Mouse (Mus musculus): ENCODE data around the gene Rgs7. TPM values are rescaled to one million over a fixed set of nuclear protein-coding genes. Genes with fewer than 3 reads are reported as not detected.

Rgs7 gene
- polyA plus RNA-seq (2015; fragmentation: Nextera tagmentation; extraction: Ambion mirVana) = 0.96 and 1.2 TPM in 2 replicates

DNA sequence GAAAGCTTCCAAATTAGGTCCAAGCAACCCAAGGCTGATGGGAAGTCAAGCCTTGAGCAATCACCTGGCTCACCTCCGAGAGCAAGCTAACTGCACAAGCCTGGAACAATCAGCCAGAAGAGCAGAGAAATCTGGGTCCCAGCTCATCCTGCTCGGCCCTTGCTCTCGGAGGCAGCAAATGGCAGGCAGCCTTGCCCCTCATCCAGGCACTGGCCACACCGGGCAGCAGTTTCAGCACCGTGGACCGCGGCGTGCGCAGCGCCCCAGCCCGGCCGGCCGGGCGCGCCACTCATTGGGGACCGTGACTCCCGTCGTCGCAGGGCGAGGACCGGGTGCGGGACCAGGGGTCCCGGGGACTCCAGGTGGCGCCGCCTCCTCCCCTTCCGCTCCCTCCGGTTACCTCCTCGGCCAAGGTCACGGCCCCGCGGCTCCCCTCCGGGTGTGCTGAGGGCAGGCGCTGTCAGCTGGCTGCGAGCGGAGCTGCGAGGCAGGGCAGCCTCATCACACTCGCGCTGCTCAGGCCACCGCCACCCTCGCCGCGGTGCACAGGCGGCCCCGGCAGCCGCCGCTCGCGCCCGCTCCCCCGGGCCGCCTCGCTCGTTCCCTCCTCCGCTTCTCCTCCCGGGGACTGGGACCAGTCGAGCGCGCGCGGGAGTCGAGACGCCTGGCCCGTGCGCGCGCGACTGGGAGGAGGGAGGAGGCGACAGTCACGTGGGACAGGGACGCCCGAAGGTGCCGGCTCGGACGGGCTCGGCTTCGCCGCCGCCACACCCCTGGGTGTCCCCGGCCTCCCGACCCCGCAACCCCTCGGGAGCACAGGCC lies at the start of gene Rgs7:
Gene Rgs7 (minus strand): TSS at position 640 of the 822 bp plus-strand sequence.
- Histone ChIP-seq H3K27ac (replicated peaks) (no peak within 1 kb of the TSS), H3K9ac (ENCODE audit: low read length) (peak within 1 kb of the TSS; percentile 38; the same call in 1 of the 2 replicates)

GRCm38 (mm10) chr1:175540700-175541099 lies 48.4 kb upstream of the Rgs7 start:
- no peak for TF ChIP-seq CTCF (IDR thresholded peaks at IDR 0.05; ENCODE audit: low read depth)
- TF ChIP-seq EP300 (optimal IDR thresholded peaks at IDR 0.05) = no peak
- no peaks in the 10 kb centered on the region for H3K9me3 ChIP-seq (ENCODE audit: control insufficient read depth, low read length)
- H3K27me3 ChIP-seq (ENCODE audit: control insufficient read depth, insufficient read depth, low read length) = no peaks in the 10 kb centered on the region
- H3K4me1 ChIP-seq (replicated peaks; ENCODE audit: control insufficient read depth, insufficient read depth) = no peaks in the 10 kb centered on the region
- no peaks in the 10 kb centered on the region for H3K36me3 ChIP-seq (ENCODE audit: control insufficient read depth, insufficient read depth, low read length)
- 87% methylated on average over 5 of the region's 5 CpGs for WGBS
- H3K9ac ChIP-seq (ENCODE audit: low read length) = no peak overlapping the region
- H3K27ac ChIP-seq (replicated peaks) = no peak overlapping the region
- DNase-seq (ENCODE audit: low spot score) (no peak), ATAC-seq (ENCODE audit: low FRiP score, low TSS enrichment) (no peak)
- H3K4me2 ChIP-seq (replicated peaks; ENCODE audit: low read depth) = no peak overlapping the region
- H3K4me3 ChIP-seq (ENCODE audit: low read depth, low read length) = no peak overlapping the region

More for the DNA sequence above, at the start of gene Rgs7:
- DNase-seq (ENCODE audit: low spot score) = peak; percentile 79
- no peaks in the 10 kb centered on the region for H3K4me1 ChIP-seq (replicated peaks; ENCODE audit: control insufficient read depth, insufficient read depth)
- H3K36me3 ChIP-seq (ENCODE audit: control insufficient read depth, insufficient read depth, low read length) = no peaks in the 10 kb centered on the region
- peak; percentile 86 for ATAC-seq (ENCODE audit: low FRiP score, low TSS enrichment)
- 1% methylated on average over 42 of the region's 82 CpGs for WGBS
- H3K27me3 ChIP-seq (ENCODE audit: control insufficient read depth, insufficient read depth, low read length) = no peaks in the 10 kb centered on the region
- H3K4me2 ChIP-seq (replicated peaks; ENCODE audit: low read depth) = peak within 1 kb of the TSS; percentile 94
- TF ChIP-seq EP300 (optimal IDR thresholded peaks at IDR 0.05) (no peak), CTCF (IDR thresholded peaks at IDR 0.05; ENCODE audit: low read depth) (peak; percentile 42; the same call in 1 of the 2 replicates)
- H3K9me3 ChIP-seq (ENCODE audit: control insufficient read depth, low read length) = no peaks in the 10 kb centered on the region
- peak within 1 kb of the TSS; percentile 57 for H3K4me3 ChIP-seq (ENCODE audit: low read depth, low read length)

DNA sequence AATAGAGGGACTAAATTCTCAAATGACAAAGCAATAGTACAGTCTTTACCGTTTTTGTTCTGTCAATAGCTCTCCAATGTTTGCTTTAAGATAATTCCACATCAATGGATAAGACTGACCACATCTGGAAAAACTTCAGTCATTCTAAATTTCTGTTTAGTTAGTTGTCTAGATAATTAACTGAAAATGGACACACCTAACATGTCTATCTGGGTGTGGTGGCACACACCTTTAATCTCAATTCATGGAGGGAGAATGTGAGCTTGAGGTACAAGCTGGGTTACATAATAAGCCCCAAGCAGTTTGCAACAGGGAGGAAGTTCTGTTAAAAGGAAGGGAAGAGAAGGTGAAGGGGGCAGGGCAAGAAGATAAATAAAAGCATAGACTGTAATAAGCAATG lies 45.0 kb upstream of the Rgs7 start:
- Histone ChIP-seq H3K4me3 (ENCODE audit: low read depth, low read length) (no peak overlapping the region), H3K9me3 (ENCODE audit: control insufficient read depth, low read length) (no peaks in the 10 kb centered on the region), H3K27me3 (ENCODE audit: control insufficient read depth, insufficient read depth, low read length) (no peaks in the 10 kb centered on the region), H3K4me1 (replicated peaks; ENCODE audit: control insufficient read depth, insufficient read depth) (no peaks in the 10 kb centered on the region), H3K27ac (replicated peaks) (no peak overlapping the region), H3K4me2 (replicated peaks; ENCODE audit: low read depth) (no peak overlapping the region), H3K36me3 (ENCODE audit: control insufficient read depth, insufficient read depth, low read length) (no peaks in the 10 kb centered on the region), H3K9ac (ENCODE audit: low read length) (no peak overlapping the region)
- 10% methylated on average over 1 of the region's 1 CpGs for WGBS
- DNase-seq (ENCODE audit: low spot score) = no peak
- peak; percentile 54; the same call in 1 of the 2 replicates for ATAC-seq (ENCODE audit: low FRiP score, low TSS enrichment)
- TF ChIP-seq EP300 (optimal IDR thresholded peaks at IDR 0.05) = no peak

GRCm38 (mm10) chr1:175529858-175530257 lies 37.6 kb upstream of the Rgs7 start:
- Histone ChIP-seq H3K36me3 (ENCODE audit: control insufficient read depth, insufficient read depth, low read length) (no peaks in the 10 kb centered on the region), H3K9ac (ENCODE audit: low read length) (no peak overlapping the region), H3K4me2 (replicated peaks; ENCODE audit: low read depth) (no peak overlapping the region), H3K4me3 (ENCODE audit: low read depth, low read length) (no peak overlapping the region), H3K27ac (replicated peaks) (no peak overlapping the region), H3K9me3 (ENCODE audit: control insufficient read depth, low read length) (no peaks in the 10 kb centered on the region), H3K4me1 (replicated peaks; ENCODE audit: control insufficient read depth, insufficient read depth) (no peaks in the 10 kb centered on the region), H3K27me3 (ENCODE audit: control insufficient read depth, insufficient read depth, low read length) (no peaks in the 10 kb centered on the region)
- ATAC-seq (ENCODE audit: low FRiP score, low TSS enrichment) (no peak), DNase-seq (ENCODE audit: low spot score) (no peak)
- TF ChIP-seq EP300 (optimal IDR thresholded peaks at IDR 0.05) (no peak), CTCF (IDR thresholded peaks at IDR 0.05; ENCODE audit: low read depth) (no peak)
- WGBS = 30% methylated on average over 1 of the region's 1 CpGs

GRCm38 (mm10) chr1:175524626-175525294 lies 32.5 kb upstream of the Rgs7 start:
- DNase-seq (ENCODE audit: low spot score) (no peak), ATAC-seq (ENCODE audit: low FRiP score, low TSS enrichment) (no peak)
- Histone ChIP-seq H3K27ac (replicated peaks) (no peak overlapping the region), H3K4me1 (replicated peaks; ENCODE audit: control insufficient read depth, insufficient read depth) (no peaks in the 10 kb centered on the region), H3K4me3 (ENCODE audit: low read depth, low read length) (no peak overlapping the region), H3K36me3 (ENCODE audit: control insufficient read depth, insufficient read depth, low read length) (no peaks in the 10 kb centered on the region), H3K9ac (ENCODE audit: low read length) (no peak overlapping the region), H3K27me3 (ENCODE audit: control insufficient read depth, insufficient read depth, low read length) (no peaks in the 10 kb centered on the region), H3K9me3 (ENCODE audit: control insufficient read depth, low read length) (no peaks in the 10 kb centered on the region), H3K4me2 (replicated peaks; ENCODE audit: low read depth) (no peak overlapping the region)
- 57% methylated on average over 3 of the region's 3 CpGs for whole genome bisulfite sequencing
- TF ChIP-seq EP300 (optimal IDR thresholded peaks at IDR 0.05) (no peak), CTCF (IDR thresholded peaks at IDR 0.05; ENCODE audit: low read depth) (no peak)

DNA sequence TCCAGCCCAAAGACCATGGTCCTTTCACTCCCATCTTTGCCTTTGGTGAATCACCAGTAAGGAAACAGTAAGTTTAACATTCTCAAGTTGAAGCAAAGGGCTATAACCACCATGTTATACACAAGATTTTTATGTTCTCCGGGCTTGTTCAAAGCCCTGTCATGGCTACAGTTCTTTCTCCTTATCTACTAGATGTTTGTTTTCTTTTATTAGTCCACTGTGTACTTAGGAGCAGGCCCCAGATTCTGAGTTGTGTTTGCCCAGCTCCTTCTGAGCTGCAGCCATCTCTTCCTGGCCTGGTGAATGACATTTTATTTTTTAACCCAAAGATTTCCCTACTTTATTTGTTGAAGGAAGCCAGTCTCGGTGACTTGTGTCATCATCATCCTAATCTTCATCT lies 31.3 kb upstream of the Rgs7 start:
- WGBS = 46% methylated on average over 2 of the region's 2 CpGs
- DNase-seq (ENCODE audit: low spot score) = peak; percentile 21
- peak; percentile 78 for ATAC-seq (ENCODE audit: low FRiP score, low TSS enrichment)

More for the DNA sequence above, 31.3 kb upstream of the Rgs7 start:
- H3K4me3 ChIP-seq (ENCODE audit: low read depth, low read length) = no peak overlapping the region
- H3K4me1 ChIP-seq (replicated peaks; ENCODE audit: control insufficient read depth, insufficient read depth) = no peaks in the 10 kb centered on the region
- H3K27ac ChIP-seq (replicated peaks) = no peak overlapping the region
- H3K9ac ChIP-seq (ENCODE audit: low read length) = no peak overlapping the region
- no peaks in the 10 kb centered on the region for H3K36me3 ChIP-seq (ENCODE audit: control insufficient read depth, insufficient read depth, low read length)
- H3K4me2 ChIP-seq (replicated peaks; ENCODE audit: low read depth) = no peak overlapping the region
- TF ChIP-seq CTCF (IDR thresholded peaks at IDR 0.05; ENCODE audit: low read depth) (no peak), EP300 (optimal IDR thresholded peaks at IDR 0.05) (no peak)
- no peaks in the 10 kb centered on the region for H3K9me3 ChIP-seq (ENCODE audit: control insufficient read depth, low read length)
- H3K27me3 ChIP-seq (ENCODE audit: control insufficient read depth, insufficient read depth, low read length) = no peaks in the 10 kb centered on the region

All from stomach, postnatal 0 days (tissue).